Mouse (Mus musculus): ENCODE measurements around the gene Lsm7.

Gene Lsm7

GRCm38 (mm10) chr10:80854913-80855748 is at the start of gene Lsm7, which contains the start of gene Sppl2b:
Gene Lsm7 (minus strand): TSS chr10:80855209.
Gene Sppl2b (plus strand): TSS chr10:80855275.
- DNase-seq = peak; percentile 98

- DNase-seq = no peak
Observed at GRCm38 (mm10) chr10:80904709-80905108, 49.7 kb upstream of the Lsm7 start.

- DNase-seq = no peak
Observed at GRCm38 (mm10) chr10:80904004-80904693, 49.1 kb upstream of the Lsm7 start.

- no peak for DNase-seq
Observed at GRCm38 (mm10) chr10:80903282-80903681, 48.3 kb upstream of the Lsm7 start.

GRCm38 (mm10) chr10:80902273-80902940 is 47.4 kb upstream of the Lsm7 start:
- DNase-seq = no peak

GRCm38 (mm10) chr10:80901409-80902272 is 46.6 kb upstream of the Lsm7 start:
- no peak for DNase-seq

- peak; percentile 96 for DNase-seq
Observed at GRCm38 (mm10) chr10:80900318-80901247, 45.6 kb upstream of the Lsm7 start, which contains the start of gene Timm13. Gene Timm13 (minus strand): TSS chr10:80900969.

GRCm38 (mm10) chr10:80899591-80900317 is 44.7 kb upstream of the Lsm7 start:
- no peak for DNase-seq

GRCm38 (mm10) chr10:80899074-80899473 is 44.1 kb upstream of the Lsm7 start:
- DNase-seq = no peak

- DNase-seq = no peak
Observed at GRCm38 (mm10) chr10:80897861-80898510, 43.0 kb upstream of the Lsm7 start.

GRCm38 (mm10) chr10:80896581-80897485 is 41.8 kb upstream of the Lsm7 start:
- no peak for DNase-seq

- no peak for DNase-seq
Observed at GRCm38 (mm10) chr10:80895697-80896096, 40.7 kb upstream of the Lsm7 start.

- DNase-seq = no peak
Observed at GRCm38 (mm10) chr10:80895100-80895499, 40.1 kb upstream of the Lsm7 start.

- DNase-seq = no peak
Observed at GRCm38 (mm10) chr10:80887181-80887580, 32.2 kb upstream of the Lsm7 start.

GRCm38 (mm10) chr10:80881301-80881700 is 26.3 kb upstream of the Lsm7 start:
- DNase-seq = peak; percentile 86

- DNase-seq = no peak
Observed at GRCm38 (mm10) chr10:80880901-80881300, 25.9 kb upstream of the Lsm7 start.

- peak; percentile 78 for DNase-seq
Observed at GRCm38 (mm10) chr10:80880131-80880641, 25.2 kb upstream of the Lsm7 start.

- no peak for DNase-seq
Observed at GRCm38 (mm10) chr10:80876594-80876993, 21.6 kb upstream of the Lsm7 start.

- peak; percentile 71 for DNase-seq
Observed at GRCm38 (mm10) chr10:80876028-80876427, 21.0 kb upstream of the Lsm7 start.
